ENCODE assay signal across 8 mouse cellular contexts in the genomic region with DNA sequence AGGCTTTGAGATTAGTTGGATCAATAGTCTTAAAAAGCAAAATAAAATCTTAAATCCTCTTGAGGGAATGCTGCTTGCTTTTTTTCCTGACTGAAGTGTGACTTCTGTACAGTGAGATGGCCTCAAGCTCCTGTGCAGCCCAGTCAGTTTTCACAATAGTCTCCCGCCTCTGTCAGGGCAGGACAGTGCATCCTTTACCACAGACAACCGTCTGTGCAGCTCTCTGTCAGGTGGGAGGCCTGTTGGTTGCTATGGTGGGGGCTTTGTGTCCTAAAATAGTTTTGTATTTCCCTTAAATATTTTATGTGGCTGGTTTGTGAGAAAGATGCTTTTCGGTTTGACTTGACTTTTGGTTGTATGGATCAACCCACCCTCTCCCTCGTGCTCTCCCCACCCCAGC. TPM values are rescaled to one million over a fixed set of nuclear protein-coding genes. Genes with fewer than 3 reads are reported as not detected.
DNase-seq lines count a peak whose midpoint lies in the region; ATAC-seq and TF ChIP-seq lines count a peak whose summit lies in the region.
"Had no signal": no experiment of that assay in that cellular context is flagged by ENCODE, and none has a peak within 500 bp of the region (broad histone marks: within the 10 kb centered on the region; RNA-seq: fewer than 3 reads in every experiment).

No protein-coding gene starts in this region.

- WGBS in heart, postnatal 0 days = 48% methylated on average over 4 of the region's 4 CpGs
- 43% methylated on average over 4 of the region's 4 CpGs for WGBS in embryonic facial prominence, embryonic 15.5 days
- 79% methylated on average over 4 of the region's 4 CpGs for WGBS in macrophage (ENCODE audit: missing documents)

- H3K9me3 ChIP-seq in heart, postnatal 0 days (replicated peaks; ENCODE audit: control insufficient read depth, low read length) = no peaks in the 10 kb centered on the region
- H3K9me3 ChIP-seq in embryonic facial prominence, embryonic 15.5 days (replicated peaks) = no peaks in the 10 kb centered on the region

- H3K79me2 ChIP-seq in macrophage (ENCODE audit: inconsistent target) = peaks cover 83% of the 10 kb centered on the region

- H3K4me2 ChIP-seq in heart, postnatal 0 days (ENCODE audit: low read depth, low read length) = 0 out of 2 replicates have a peak overlapping the region, but pooled peaks have one; percentile 7
- H3K4me2 ChIP-seq in embryonic facial prominence, embryonic 15.5 days (replicated peaks) = 0 out of 2 replicates have a peak overlapping the region, but pooled peaks have one; percentile 8

- no peak overlapping the region for H3K4me3 ChIP-seq in heart, postnatal 0 days (ENCODE audit: low read depth, low read length)
- peak overlapping the region; percentile 33 for H3K4me3 ChIP-seq in brown adipose tissue, adult 24 weeks (ENCODE audit: insufficient read depth, low read depth, low read length)
- H3K4me3 ChIP-seq in embryonic facial prominence, embryonic 15.5 days (replicated peaks) = no peak overlapping the region
- no peak overlapping the region for H3K4me3 ChIP-seq in macrophage (ENCODE audit: inconsistent target)

- H3K9ac ChIP-seq in heart, postnatal 0 days (replicated peaks; ENCODE audit: low read depth, low read length) = no peak overlapping the region
- no peak overlapping the region for H3K9ac ChIP-seq in embryonic facial prominence, embryonic 15.5 days

- H3K27ac ChIP-seq in heart, postnatal 0 days (ENCODE audit: low read depth) = no peak overlapping the region
- H3K27ac ChIP-seq in brown adipose tissue, adult 24 weeks (replicated peaks; ENCODE audit: low read depth, low read length) = peak overlapping the region; percentile 77
- H3K27ac ChIP-seq in embryonic facial prominence, embryonic 15.5 days (replicated peaks) = peak overlapping the region; percentile 77; the same call in 1 of the 2 replicates
- H3K27ac ChIP-seq in macrophage = peak overlapping the region; percentile 98

- no peak for DNase-seq in heart, postnatal 0 days (ENCODE audit: low spot score)
- no peak for DNase-seq in heart, postnatal 4 days
- DNase-seq in spleen, adult 18-20 months = no peak
- no peak for DNase-seq in spleen, adult 12 weeks (ENCODE audit: low spot score)
- DNase-seq: lung, postnatal 10 days had no signal

- H3K36me3 ChIP-seq in heart, postnatal 0 days (replicated peaks; ENCODE audit: control insufficient read depth, insufficient read depth, low read length) = peaks cover 14% of the 10 kb centered on the region
- 0 out of 2 replicates have a peak, but pooled peaks cover 3% of the 10 kb centered on the region for H3K36me3 ChIP-seq in embryonic facial prominence, embryonic 15.5 days
- peaks cover 42% of the 10 kb centered on the region for H3K36me3 ChIP-seq in macrophage (ENCODE audit: inconsistent target)

- TF ChIP-seq EP300 in heart, postnatal 0 days (IDR thresholded peaks at IDR 0.05; ENCODE audit: low read depth) = no peak

- H3K27me3 ChIP-seq in heart, postnatal 0 days (ENCODE audit: control insufficient read depth, insufficient read depth, low read length) = no peaks in the 10 kb centered on the region
- H3K27me3 ChIP-seq in embryonic facial prominence, embryonic 15.5 days = no peaks in the 10 kb centered on the region

- TF ChIP-seq CTCF in heart, postnatal 0 days (IDR thresholded peaks at IDR 0.05; ENCODE audit: low read depth) = no peak

- H3K4me1 ChIP-seq in heart, postnatal 0 days (ENCODE audit: control insufficient read depth, insufficient read depth) = peaks cover 54% of the 10 kb centered on the region
- peaks cover 57% of the 10 kb centered on the region for H3K4me1 ChIP-seq in brown adipose tissue, adult 24 weeks (ENCODE audit: control insufficient read depth, insufficient read depth, insufficient read length, low read length)
- peaks cover 70% of the 10 kb centered on the region for H3K4me1 ChIP-seq in embryonic facial prominence, embryonic 15.5 days

- no peak for ATAC-seq in heart, postnatal 0 days (ENCODE audit: insufficient read depth, low read depth)
- ATAC-seq in embryonic facial prominence, embryonic 15.5 days (ENCODE audit: insufficient number of reproducible peaks, low FRiP score, low TSS enrichment, low read depth) = no peak

RNA-seq across cellular contexts. Expression of a gene that starts 3.3 kb away (rescaled TPM):
- 62.1 and 71.6 TPM in 2 replicates for total RNA-seq in heart, postnatal 0 days (2014; rRNA removed; ENCODE audit: low replicate concordance)
- 36.4 and 38.0 TPM in 2 replicates for polyA plus RNA-seq in heart, postnatal 0 days (2015; fragmentation: Nextera tagmentation; extraction: Ambion mirVana)
- 10 to 100 TPM; 78.4 to 81.7 TPM for total RNA-seq in heart, postnatal 4 days (2021)
- 35.4 and 37.4 TPM in 2 replicates for polyA plus RNA-seq in brown adipose tissue, adult 24 weeks (2012; ENCODE audit: insufficient read depth, insufficient read length, missing spikeins)
- polyA plus RNA-seq in embryonic facial prominence, embryonic 15.5 days (2015; fragmentation: Nextera tagmentation; extraction: Ambion mirVana) = 61.4 and 69.3 TPM in 2 replicates
- total RNA-seq in macrophage (2018; cell fraction: chromatin; rRNA removed) = 100 to 1,000 TPM in 16 of 26 experiments, 10 to 100 TPM in 10; 25.1 to 225 (median 124) TPM
- 100 to 1,000 TPM in 18 of 26 experiments, 10 to 100 TPM in 8; 50.1 to 156 (median 113) TPM for total RNA-seq in macrophage (2018; cell fraction: cytosol; rRNA removed)
- total RNA-seq in macrophage (2018; cell fraction: nucleus; rRNA removed) = 100 to 1,000 TPM in 13 of 26 experiments, 10 to 100 TPM in 13; 32.0 to 183 (median 99.2) TPM
- 81.5 to 112 TPM (median 87.8 TPM) in 3 replicates for polyA plus RNA-seq in macrophage (2018)
